Mouse (Mus musculus) E14TG2a.4 (cell line): Measurements from ENCODE around the gene Dnaja3.

Experiments used
- CTCF ChIP-seq: conservative IDR thresholded peaks from 2 replicates; pipeline ENCODE4 v1.5.1; 2014; ENCODE audit warnings: low read length
- NANOG ChIP-seq: IDR thresholded peaks from 2 replicates; pipeline ENCODE4 v1.6.1; 2014; ENCODE audit warnings: borderline replicate concordance, low read length, mixed read lengths
- POU5F1 ChIP-seq: IDR thresholded peaks from 2 replicates; pipeline ENCODE4 v1.6.1; 2014; ENCODE audit warnings: low read length, borderline replicate concordance

DNA sequence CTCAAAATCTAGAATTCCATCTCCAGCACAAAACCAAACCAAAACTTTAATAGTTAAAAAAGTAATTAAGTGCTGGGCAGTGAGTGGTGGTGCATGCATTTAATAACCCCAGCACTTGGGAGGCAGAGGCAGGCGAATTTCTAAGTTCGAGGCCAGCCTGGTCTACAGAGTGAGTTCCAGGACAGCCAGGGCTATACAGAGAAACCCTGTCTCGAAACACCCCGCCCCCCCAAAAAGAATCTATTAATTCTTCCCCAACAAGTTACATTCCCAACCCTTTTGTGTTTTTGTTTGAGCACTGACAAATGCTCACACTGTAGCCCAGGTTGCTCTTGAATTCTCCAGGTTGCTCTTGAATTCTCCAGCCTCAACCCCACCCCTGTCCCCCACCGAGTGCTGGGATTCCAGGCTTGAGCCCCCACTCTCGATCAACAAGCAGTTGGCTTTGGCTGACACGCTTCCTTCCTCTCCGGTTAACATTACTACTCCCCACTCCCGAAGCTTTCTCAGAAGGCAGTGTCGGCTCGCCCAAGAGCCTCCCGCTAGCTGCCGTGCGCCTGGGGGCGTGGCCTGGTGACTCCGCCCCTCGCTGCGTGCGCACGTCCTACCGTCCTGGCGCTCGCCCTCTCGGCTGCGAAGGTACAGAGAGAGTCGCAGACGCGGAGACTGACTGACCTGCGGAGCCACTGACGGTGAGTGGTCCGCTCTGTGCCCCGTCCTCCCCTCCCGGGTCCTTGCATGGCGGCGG, 86.2 kb downstream of the Dnaja3 start, which contains the start of gene Hmox2:
- TF ChIP-seq POU5F1 (no peak), CTCF (no peak), NANOG (no peak)
